Mouse (Mus musculus): ENCODE data around the gene Depp1.

Gene Depp1

DNA sequence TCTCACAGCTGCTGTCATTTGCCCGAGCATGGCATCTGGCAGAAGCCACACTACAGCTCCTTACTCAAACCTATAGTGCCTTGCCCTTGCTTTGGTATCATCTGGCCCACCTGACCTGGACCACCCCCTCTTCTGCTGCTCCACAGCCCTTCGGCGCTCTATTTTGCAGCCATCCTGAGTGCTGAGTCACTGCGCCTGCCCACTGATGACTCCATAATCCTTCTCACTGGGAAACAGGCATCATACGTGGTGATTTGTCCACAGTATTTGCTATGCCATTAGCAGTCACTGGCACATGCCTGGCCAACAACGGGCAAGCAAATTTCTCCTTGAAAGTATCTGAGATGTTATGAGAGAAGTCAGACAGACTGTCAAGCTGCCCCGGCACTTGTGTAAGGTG is 598 bp upstream of the Depp1 start:
- DNase-seq (ENCODE audit: low read depth, low spot score) = no peak

DNA sequence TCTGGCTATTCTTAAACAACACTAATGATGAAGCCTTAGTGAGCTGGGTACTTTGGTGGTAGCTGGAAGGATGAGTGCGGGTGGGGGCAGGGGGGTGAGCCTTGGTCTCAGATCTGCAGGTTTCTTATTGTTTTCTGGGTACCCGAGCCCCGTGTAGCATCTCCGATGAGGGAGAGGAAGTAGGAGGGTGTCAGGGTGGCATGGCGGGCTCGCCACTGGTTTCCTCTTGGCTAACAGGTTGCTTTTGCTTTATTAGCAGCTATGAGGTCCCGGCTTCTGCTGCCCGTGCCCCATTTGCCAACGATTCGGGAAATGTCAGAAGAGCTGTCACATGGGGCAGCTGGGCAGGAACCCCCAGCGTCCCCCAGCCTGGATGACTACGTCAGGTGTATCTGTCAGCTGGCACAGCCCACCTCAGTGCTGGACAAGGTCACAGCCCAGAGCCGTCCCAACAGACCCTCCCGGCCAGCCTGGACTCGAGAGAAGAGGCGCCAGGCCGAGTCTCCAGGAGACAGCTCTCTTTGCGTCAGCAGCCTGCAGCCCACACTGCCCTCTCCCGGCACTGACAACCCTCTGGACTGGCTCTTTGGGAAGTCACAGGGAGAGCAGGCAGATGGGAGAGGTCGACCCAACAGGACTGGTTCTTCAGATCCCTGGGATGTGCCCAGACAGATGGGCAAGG is 1.2 kb downstream of the Depp1 start:
- DNase-seq (ENCODE audit: low read depth, low spot score) = no peak

DNA sequence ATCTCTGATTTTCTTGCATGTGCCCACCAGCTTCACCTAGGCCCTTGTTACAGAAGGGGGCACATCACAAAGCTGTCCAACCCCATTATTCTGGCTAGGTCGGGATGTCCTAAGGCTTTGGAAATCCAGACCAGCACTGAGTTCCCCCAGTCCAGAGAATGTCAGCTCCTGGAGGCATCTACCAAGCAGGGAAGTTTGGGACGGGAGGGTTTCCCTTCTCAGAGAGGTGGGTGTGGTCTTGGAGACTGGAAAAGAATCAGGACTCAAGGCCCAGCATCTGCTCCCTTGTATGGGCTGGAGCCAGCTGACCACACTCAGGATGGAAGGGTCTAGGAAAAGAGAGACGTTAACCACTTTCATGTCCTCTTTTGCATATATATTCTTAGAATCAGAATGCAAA is 2.8 kb downstream of the Depp1 start:
- no peak for DNase-seq (ENCODE audit: low read depth, low spot score)

DNA sequence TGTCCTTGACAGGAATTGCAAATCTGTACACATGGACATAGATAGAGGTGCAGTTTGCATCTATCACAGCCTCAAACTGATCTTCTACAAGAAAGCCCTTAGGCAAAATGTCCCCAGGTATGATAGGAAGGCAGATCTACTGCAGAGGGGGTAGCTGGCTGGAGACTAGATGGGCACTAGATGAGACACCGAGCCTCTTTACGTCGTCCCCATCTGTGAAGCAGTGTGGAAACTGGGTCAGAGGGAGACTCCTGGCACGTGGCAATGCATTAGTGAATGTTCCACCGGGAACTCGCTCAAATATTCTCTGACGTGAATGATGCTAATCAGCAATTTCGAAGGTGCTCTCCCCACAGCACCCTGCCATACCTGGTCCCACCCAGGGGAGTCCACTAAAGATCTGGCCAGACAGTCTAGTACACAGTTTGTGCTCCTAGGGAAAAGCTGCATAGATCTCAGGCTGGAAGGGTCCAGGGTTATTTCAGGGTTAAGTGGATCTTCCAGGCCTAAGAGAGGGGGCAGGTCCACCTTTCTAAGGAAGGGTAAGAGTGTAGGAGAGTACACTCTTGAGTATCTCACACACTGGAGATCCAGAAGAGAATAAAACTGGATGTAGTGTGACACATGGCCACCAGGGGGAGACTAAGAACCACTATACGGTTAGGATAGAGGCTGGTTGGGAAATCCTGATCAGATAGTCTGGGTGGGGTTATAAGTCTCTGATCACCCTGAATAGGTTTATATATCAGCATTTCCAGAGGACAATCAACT is 3.5 kb downstream of the Depp1 start:
- peak; percentile 70 for DNase-seq (ENCODE audit: low read depth, low spot score)

DNA sequence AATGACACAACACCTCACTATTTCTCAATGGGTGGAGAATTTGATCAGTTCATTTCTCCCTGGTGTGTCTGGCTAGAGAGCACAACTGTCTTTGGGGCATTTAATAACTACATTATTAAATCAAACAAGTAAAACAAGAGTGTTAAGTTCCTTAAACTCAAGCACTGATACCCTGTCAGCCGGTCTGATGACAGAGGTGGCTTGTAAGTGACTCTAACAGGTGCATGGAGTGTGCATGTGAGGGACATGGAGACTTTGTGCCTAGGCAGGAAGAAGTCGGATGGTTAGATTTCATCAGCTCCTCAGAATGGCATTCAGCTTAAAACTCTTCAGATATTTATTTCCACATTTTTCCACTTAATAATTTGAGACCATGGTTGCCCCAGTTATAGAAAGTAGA is 13.0 kb downstream of the Depp1 start:
- DNase-seq (ENCODE audit: low read depth, low spot score) = no peak

DNA sequence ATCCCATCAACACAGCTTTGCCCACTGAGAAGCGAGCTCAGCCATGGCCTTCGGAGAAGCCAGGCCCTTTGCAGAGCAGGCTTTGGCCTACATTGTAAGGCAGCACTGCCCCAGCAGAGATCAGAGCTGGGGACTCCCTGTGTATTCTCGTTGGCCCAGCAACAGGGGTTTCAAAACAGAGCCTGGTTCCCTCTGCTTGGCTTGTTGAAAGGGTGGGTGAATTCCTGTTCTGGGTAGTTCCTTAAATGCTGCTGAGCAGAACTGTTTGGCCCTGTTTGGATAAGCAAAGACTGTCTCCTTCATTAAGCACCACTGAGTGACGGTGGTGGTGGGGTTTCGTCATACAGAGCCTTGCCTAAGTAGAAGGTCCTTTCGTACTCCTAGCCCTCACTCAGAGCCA is 13.6 kb downstream of the Depp1 start:
- no peak for DNase-seq (ENCODE audit: low read depth, low spot score)

DNA sequence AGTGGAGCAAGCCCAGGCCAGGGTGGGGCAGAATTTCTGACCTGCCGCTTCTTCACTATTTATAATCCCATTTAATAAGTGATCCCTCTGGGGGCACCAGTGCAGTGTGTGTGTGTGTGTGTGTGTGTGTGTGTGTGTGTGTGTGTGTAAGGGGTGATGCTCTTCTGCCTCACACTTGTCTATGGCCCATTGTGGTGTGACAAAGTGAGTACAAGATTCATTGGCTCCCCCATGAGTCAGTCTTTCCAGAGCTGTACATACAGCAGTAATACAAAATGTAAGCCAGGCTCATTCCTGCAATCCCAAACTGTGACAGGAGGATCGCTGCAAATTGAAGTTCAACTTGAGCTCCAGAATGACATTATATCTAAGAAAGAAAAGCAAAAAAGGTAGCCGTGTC is 14.4 kb downstream of the Depp1 start:
- no peak for DNase-seq (ENCODE audit: low read depth, low spot score)

DNA sequence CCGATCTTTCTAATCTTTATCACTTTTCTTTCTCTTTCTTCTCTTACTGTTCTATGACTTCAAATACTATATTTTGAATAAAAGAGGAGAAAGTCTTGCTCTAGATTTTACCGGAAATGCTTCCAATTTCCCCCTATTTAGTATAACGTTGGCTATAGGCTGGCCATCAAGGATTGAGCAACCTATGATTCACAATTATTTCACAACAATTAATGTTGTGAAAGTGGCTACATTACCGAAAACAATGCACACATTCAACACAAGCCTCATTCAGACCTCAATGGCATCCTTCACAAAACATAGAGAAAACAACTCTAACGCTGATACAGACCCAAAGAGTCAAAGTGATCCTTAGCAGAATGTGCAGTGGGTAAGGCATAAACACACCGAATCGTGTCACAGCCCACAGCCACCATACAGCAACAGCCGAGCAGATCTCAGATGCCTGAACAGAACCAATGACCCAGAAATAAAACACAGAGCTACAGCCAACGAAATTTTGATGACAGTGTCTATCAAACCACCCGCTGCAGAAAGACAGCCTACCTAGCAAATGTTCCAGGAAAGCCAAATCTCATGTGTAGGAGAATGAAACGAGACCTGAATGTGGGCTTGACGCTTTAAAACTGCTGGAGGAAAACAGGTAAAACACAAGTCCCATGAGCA is 15.8 kb downstream of the Depp1 start:
- DNase-seq (ENCODE audit: low read depth, low spot score) = no peak

DNA sequence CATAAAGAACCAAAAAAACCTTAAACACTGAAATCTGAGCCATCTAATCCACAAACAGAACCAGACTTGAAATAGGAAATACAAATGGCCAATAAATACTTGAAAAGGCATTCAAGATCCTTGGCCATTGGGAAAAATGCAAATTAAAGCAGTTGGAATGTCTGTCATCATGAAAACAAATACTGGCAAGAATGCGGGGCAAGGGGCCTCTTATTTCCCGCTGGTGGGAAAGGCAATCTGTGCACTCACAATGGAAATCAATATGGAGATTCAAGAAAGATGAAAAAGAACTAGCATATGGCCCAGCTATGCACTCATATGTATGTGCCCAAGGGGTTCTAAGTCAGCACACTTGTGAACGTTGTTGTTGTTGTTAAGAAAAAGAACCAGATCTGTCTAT is 16.5 kb downstream of the Depp1 start:
- no peak for DNase-seq (ENCODE audit: low read depth, low spot score)

DNA sequence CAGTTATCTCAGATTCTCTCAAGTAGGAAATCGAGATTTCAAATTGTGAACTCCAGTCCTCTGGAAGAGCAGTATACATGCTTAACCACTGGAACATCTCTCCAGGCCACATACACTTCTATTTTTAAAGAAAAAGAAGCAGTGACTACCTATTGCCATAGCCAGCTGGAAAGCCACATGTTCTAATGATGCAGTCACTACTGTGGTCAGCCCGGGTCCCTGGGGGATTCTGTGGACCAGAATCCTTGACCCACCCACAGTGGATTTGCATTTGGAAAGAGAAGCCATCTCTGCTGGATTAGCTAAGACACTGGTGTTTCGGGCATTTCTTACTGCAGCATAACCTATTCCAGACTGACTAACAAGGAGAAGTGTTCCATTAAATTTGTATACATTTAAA is 17.0 kb downstream of the Depp1 start:
- DNase-seq (ENCODE audit: low read depth, low spot score) = peak; percentile 38

DNA sequence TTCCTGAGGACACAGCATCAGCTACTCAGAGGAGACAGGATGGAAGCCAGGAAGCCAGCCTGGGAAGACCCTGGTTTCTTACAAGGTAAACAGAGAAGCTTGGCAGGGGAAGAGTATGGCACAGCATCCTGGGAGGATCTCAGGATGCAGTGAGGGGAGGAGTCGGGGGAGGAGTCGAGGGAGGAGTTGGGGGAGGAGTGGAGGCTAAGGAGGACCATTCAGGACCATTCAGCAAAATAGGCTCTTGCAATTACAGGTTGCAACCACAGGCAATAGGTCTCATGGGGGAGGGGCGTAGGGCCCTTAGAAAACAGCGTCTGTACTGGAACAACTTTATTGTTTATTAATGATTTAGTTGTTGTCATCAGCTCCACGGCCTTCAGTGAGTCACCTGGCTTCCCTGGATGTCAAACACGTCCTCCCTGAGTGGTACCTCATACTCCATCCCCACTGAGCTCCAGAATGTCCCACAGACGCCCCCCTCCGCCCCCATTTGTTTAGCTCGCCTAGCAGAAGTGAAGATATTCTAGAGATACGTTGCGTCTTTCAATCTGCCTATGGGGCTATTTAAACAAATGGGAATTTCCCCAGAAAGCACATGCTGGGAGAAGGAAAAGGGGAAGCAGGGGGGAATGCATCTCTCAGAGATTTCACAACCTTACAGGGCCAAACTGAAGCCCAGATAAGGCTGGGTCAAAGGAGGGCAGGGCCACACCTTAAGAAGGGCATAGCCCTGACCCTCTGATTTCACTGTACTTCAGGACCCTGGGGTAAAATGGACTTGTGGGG is 18.5 kb downstream of the Depp1 start:
- peak; percentile 85 for DNase-seq (ENCODE audit: low read depth, low spot score)

DNA sequence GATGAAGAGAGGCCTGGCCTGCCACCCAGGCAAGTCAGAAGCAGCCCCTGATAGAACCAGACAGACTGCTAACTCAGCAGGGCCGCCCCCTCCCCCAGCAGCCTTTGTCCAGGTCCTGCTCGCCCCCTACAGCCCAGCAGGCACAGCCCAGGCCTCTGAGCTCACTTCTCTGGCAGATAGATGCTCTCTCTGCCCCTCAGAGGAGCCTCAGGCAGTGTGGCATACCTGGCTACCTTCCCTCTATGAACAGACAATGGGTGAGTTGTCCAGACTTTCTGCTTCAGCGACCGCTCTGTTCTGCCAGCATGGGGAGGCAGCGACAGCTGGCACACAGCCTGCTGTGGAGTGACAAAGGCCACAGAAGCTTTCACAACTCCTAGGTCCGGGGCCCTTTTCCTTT is 19.7 kb downstream of the Depp1 start:
- no peak for DNase-seq (ENCODE audit: low read depth, low spot score)

DNA sequence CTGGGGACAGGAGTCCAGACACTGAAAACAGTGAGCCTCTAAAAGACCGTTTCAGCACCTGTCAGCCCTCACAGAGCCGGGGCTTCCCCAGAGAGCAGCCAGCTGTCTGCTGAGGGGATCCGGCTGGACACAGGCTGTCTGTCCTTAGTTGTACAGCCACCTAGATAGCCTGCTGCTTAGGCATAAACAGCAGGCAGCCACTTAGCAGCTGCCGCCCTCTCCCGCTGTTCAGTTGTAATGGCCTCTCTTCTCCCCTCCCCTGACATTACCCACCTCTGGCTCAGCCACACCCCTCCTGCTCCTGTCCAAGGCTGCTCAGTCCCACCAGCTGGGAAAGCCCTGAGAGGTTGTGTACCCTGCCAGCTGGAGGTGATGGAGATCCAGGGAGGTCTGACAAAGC is 20.6 kb downstream of the Depp1 start:
- DNase-seq (ENCODE audit: low read depth, low spot score) = peak; percentile 74

DNA sequence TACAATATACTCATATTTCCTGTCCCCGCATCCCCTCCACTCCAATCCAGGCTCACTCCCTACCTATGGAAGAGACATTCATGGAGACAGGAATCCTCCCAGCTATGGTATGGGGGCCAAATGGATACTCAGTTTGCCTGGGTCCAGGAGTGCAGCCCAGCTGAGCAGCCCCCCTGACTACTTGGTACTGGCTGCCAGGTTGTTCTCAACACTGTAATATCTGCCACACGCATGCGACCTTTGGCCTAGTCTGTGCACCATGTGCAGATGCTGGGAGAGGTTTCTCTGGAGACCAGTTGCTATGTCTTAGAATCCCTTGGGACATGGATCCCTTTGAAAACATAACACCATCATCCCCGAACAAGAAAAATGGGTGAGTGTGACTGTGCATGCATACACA is 21.4 kb downstream of the Depp1 start:
- DNase-seq (ENCODE audit: low read depth, low spot score) = no peak

DNA sequence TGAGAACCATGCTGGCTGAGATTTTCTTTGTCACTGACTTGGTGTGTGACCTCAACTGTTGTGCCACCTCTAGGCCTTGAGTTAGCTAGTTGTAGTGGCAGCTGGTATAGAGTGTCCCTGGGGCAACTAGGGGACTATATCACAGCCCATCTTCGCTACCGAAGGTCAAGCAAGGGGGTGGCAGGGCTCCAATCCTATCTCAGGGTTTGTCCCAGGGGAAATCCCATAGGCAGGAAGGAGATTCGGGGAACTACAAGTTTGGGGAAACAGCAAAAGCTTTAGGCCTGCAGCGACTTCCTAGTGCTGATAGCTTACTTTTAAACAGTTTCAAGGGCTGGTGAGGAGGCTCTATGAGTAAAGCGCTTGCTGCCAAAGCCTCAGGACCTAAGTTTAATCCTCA is 21.9 kb downstream of the Depp1 start:
- no peak for DNase-seq (ENCODE audit: low read depth, low spot score)

DNA sequence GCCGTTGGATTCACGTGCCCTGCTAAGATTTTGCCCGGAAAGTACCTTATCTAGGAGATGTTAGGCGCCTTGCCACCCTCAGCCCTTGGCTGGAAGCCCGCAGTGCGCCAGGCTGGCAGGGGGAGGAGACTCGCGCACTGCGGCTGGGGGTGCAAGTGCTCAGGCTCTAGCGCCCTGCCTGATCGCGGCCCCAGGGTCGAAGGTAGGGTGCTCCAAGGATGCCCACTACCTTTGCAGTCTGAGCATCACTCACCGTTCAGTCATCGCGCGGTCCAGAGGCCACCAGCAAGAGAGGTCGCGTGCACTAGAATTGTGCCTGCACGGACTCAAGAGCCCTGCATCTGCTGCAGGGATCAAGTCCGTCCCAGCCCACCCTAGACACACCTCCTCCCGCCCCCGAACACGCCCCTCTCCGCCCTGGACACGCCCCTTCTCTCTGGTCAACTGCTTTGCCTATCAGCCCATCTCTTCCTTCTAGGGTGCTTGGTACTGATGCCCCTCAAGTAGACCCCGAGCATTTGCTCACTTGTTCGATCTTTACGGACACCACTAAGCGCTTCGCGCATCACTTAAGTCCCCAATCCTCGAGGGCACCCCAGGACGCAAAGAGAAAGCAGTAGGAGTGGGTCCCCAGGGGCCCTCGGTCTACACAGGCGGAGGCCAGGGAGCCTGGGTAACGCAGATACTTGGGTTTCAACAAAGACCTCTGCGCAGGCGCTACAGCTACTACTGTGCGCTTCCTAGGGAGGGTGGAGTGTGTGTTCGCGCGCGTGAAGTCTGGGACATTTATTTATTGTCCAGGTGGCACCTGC is 23.3 kb downstream of the Depp1 start, which contains the start of gene Rassf4:
TSS of gene Rassf4 (minus strand) at position 482 of the 812 bp plus-strand sequence.
- DNase-seq (ENCODE audit: low read depth, low spot score) = peak; percentile 91

DNA sequence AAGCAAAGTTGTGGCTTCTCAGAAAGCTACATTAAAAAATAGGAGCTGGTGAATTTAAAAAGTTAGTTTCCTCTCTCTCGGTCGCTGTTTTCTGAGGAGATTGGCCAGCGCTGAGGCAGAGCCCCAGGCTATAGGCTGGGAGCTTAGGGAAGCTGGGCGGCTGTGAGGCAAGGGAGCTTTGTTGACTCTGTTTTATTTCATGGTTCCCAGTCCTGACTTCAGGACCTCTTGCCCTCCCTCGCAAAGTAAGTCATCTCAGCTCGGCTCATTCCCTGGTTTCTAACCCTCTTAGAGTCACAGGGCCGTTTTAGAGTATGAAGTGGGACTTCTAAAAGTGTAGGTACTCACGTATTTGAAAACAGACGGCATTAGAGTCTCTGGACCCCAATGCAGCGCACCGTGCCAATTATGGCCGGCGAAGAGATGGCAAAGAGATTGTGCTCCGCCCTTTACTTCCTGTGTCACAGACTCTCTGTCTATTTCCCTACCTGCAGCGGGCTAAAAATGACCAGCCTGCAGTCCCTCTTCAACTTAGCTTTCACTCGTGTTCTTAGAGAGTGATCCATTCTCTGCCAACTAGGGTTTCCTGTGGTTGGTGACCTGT is 24.0 kb downstream of the Depp1 start:
- DNase-seq (ENCODE audit: low read depth, low spot score) = peak; percentile 36

DNA sequence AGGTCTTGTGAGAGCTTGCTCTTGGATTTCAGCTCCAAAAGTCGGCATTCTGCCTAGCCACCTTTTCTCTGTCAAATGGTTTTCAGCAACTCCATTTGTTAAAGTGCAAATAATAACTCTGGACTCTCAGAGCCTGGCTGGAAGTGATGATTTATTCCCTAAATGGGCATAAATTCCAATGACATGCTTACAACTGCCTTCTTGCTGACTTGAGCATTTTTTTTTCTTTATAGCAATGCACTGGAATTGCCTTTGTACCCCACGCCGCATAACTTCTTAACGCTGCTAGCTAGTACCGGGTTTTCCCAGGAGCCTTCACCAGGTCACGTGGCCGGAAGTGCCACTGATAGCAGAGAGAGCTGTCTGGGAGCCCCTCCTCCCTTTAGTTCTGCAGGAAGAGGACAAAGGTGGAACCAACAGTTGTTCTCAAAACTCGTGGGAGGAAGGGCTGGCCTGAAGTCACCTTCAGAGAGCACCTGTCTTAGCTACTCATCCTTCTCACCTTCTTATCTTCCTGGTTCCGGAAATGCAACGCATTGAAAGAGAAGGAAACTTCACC is 26.0 kb downstream of the Depp1 start:
- peak; percentile 64 for DNase-seq (ENCODE audit: low read depth, low spot score)

DNA sequence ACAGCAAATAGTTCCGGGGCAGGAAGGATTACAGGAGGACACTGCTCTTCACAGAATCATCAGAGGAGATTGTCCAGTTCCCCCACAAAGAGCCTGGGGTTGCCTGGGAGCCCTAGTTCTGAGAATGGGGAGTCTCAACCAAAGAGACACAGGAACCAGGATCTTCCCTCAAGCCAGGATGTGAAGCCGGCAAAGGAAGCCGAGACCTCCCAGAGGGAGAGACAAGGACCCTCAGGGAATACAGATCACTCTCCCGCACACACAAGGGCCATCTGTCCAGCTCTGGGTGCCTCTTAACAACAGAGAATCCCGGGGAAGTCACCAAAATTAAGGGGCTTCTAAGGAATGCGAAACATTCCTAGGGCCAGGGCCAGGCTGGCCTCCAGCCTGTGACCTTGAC is 26.9 kb downstream of the Depp1 start:
- no peak for DNase-seq (ENCODE audit: low read depth, low spot score)

DNA sequence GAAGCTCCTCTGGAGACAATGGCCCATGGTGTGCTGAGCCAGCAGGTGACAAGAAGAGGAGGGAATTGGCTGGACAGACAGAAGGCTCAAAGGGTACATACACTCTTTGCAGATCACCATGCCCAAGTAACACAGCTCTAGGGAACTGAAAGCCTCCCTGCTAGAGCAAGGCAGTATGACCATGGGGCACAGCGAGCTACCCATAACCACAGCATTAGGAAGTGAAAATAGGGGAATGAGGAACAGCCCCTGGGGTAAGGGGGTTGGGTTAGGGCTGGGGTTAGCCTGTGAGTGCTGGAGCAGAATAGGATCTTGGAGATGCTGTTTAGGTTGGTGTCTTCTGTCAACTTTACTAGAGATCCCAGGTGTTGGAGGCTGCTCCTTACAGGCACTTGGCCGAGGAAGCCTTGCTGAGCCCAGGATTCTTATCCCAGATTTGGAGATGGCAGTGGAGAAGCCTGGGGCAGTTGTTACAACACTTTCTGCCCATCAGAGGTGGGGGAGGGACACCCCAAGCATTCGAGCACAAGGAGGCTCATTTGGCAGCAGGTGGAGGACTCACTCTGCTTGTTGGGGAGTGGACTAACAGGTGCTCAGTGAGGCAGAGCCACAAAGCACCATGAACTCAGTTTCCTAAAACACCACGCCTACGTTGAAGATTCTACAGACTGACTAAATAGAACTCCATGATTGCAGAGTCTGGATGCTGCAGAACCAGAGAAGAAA is 29.3 kb downstream of the Depp1 start:
- DNase-seq (ENCODE audit: low read depth, low spot score) = no peak
